Mouse (Mus musculus) midbrain, embryonic 11.5 days (tissue): ENCODE data around the gene Elf5. TPM values are rescaled to one million over a fixed set of nuclear protein-coding genes. Genes with fewer than 3 reads are reported as not detected.

Source experiments
- ATAC-seq: fragments of 200-750 bp; cut with Nextera tagmentation; 2 replicates; pipeline ENCODE4 v1.8.0; 2017; ENCODE audit warnings: moderate TSS enrichment, moderate library complexity; ENCODE audit not compliant: low FRiP score
- DNase-seq: peaks from one replicate; pipeline ENCODE4 v3.0.0; 2015; ENCODE audit warnings: low spot score; ENCODE audit errors: missing footprints
- H3K27ac ChIP-seq: fragments of 300-500 bp; sonication (generic); 2 replicates; pipeline ENCODE4 v1.5.1; 2014; ENCODE audit warnings: low read depth, low read length
- H3K27me3 ChIP-seq: fragments of 300-500 bp; sonication (generic); 2 replicates; pipeline ENCODE4 v1.6.1; 2014; ENCODE audit warnings: mild to moderate bottlenecking, low read length, moderate library complexity, mixed read lengths; ENCODE audit not compliant: control insufficient read depth, insufficient read depth
- H3K36me3 ChIP-seq: fragments of 300-500 bp; sonication (generic); 2 replicates; pipeline ENCODE4 v1.6.1; 2014; ENCODE audit warnings: mild to moderate bottlenecking, low read length, moderate library complexity, mixed read lengths; ENCODE audit not compliant: control insufficient read depth, insufficient read depth
- H3K4me1 ChIP-seq: fragments of 300-500 bp; sonication (generic); 2 replicates; pipeline ENCODE4 v1.6.1; 2014; ENCODE audit warnings: low read length; ENCODE audit not compliant: control insufficient read depth, insufficient read depth
- H3K4me2 ChIP-seq: fragments of 300-500 bp; sonication (generic); 2 replicates; pipeline ENCODE4 v1.6.1; 2014; ENCODE audit warnings: mild to moderate bottlenecking, moderate library complexity
- H3K4me3 ChIP-seq: fragments of 300-500 bp; sonication (generic); 2 replicates; pipeline ENCODE4 v1.5.1; 2014; ENCODE audit warnings: low read depth, low read length
- H3K9ac ChIP-seq: fragments of 300-500 bp; sonication (generic); 2 replicates; pipeline ENCODE4 v1.6.1; 2014; ENCODE audit warnings: low read length
- H3K9me3 ChIP-seq: fragments of 300-500 bp; sonication (generic); 2 replicates; pipeline ENCODE4 v1.6.1; 2016; ENCODE audit warnings: low read length; ENCODE audit not compliant: control insufficient read depth
- WGBS: fragments of 180-500 bp; shearing (Covaris S2); extraction: QIAGEN DNeasy Blood & Tissue Kit; methylation state at CpG from one replicate; pipeline ENCODE4 v1.1.7; 2014; 5-methylcytosine and 5-hydroxymethylcytosine counted together
- polyA plus RNA-seq: library from polyadenylated mRNA; unstranded; fragments of >200 nt; fragmentation: Nextera tagmentation; extraction: Ambion mirVana; gene quantifications from 2 replicates; pipeline ENCODE4 v1.2.1, GENCODE M21; 2014

Elf5 gene
- not detected in 2 replicates for polyA plus RNA-seq

GRCm38 (mm10) chr2:103411348-103411747 lies at the start of gene Elf5:
Gene Elf5, plus strand, starts transcription at chr2:103411688.
- Histone ChIP-seq H3K9me3 (no peaks in the 10 kb centered on the region), H3K4me1 (no peaks in the 10 kb centered on the region), H3K27me3 (no peaks in the 10 kb centered on the region), H3K4me3 (no peak within 1 kb of the TSS), H3K36me3 (no peaks in the 10 kb centered on the region), H3K9ac (no peak within 1 kb of the TSS), H3K27ac (no peak within 1 kb of the TSS), H3K4me2 (no peak within 1 kb of the TSS)
- ATAC-seq (no peak), DNase-seq (no peak)
- 85% methylated on average over 6 of the region's 6 CpGs for WGBS

- Histone ChIP-seq H3K36me3 (no peaks in the 10 kb centered on the region), H3K4me1 (no peaks in the 10 kb centered on the region), H3K9ac (no peak overlapping the region), H3K27ac (no peak overlapping the region), H3K4me3 (no peak overlapping the region), H3K9me3 (no peaks in the 10 kb centered on the region), H3K27me3 (no peaks in the 10 kb centered on the region), H3K4me2 (no peak overlapping the region)
- 73% methylated on average over 5 of the region's 5 CpGs for WGBS
- ATAC-seq (no peak), DNase-seq (no peak)
Observed at GRCm38 (mm10) chr2:103372541-103372940, 38.9 kb upstream of the Elf5 start.

- no peak for DNase-seq
- Histone ChIP-seq H3K4me2 (no peak overlapping the region), H3K9me3 (no peaks in the 10 kb centered on the region), H3K4me3 (no peak overlapping the region), H3K36me3 (no peaks in the 10 kb centered on the region), H3K4me1 (no peaks in the 10 kb centered on the region), H3K27ac (no peak overlapping the region), H3K9ac (no peak overlapping the region), H3K27me3 (no peaks in the 10 kb centered on the region)
- WGBS = 85% methylated on average over 9 of the region's 9 CpGs
- no peak for ATAC-seq
Observed at GRCm38 (mm10) chr2:103379502-103380160, 31.9 kb upstream of the Elf5 start.

GRCm38 (mm10) chr2:103382174-103382573 lies 29.3 kb upstream of the Elf5 start:
- Histone ChIP-seq H3K4me2 (no peak overlapping the region), H3K4me1 (no peaks in the 10 kb centered on the region), H3K36me3 (no peaks in the 10 kb centered on the region), H3K27ac (no peak overlapping the region), H3K27me3 (no peaks in the 10 kb centered on the region), H3K9me3 (no peaks in the 10 kb centered on the region), H3K9ac (no peak overlapping the region), H3K4me3 (no peak overlapping the region)
- no peak for DNase-seq
- WGBS = 71% methylated on average over 2 of the region's 2 CpGs
- no peak for ATAC-seq

GRCm38 (mm10) chr2:103387881-103388280 lies 23.6 kb upstream of the Elf5 start:
- H3K4me3 ChIP-seq = no peak overlapping the region
- no peaks in the 10 kb centered on the region for H3K27me3 ChIP-seq
- H3K36me3 ChIP-seq = no peaks in the 10 kb centered on the region
- no peaks in the 10 kb centered on the region for H3K9me3 ChIP-seq
- H3K9ac ChIP-seq = no peak overlapping the region
- no peak for DNase-seq
- ATAC-seq = no peak
- no peak overlapping the region for H3K27ac ChIP-seq
- H3K4me1 ChIP-seq = no peaks in the 10 kb centered on the region; the same call in 1 of the 2 replicates
- H3K4me2 ChIP-seq = no peak overlapping the region
- 75% methylated on average over 1 of the region's 1 CpGs for WGBS

GRCm38 (mm10) chr2:103388311-103388710 lies 23.2 kb upstream of the Elf5 start:
- no peak overlapping the region for H3K4me2 ChIP-seq
- H3K27ac ChIP-seq = no peak overlapping the region
- H3K27me3 ChIP-seq = no peaks in the 10 kb centered on the region
- WGBS = 90% methylated on average over 1 of the region's 1 CpGs
- H3K9me3 ChIP-seq = no peaks in the 10 kb centered on the region
- H3K36me3 ChIP-seq = no peaks in the 10 kb centered on the region
- no peak overlapping the region for H3K9ac ChIP-seq
- ATAC-seq (no peak), DNase-seq (no peak)
- H3K4me1 ChIP-seq = no peaks in the 10 kb centered on the region; the same call in 1 of the 2 replicates
- H3K4me3 ChIP-seq = no peak overlapping the region

GRCm38 (mm10) chr2:103390086-103390988 lies 21.2 kb upstream of the Elf5 start:
- H3K9me3 ChIP-seq = no peaks in the 10 kb centered on the region
- H3K4me2 ChIP-seq = no peak overlapping the region
- no peaks in the 10 kb centered on the region for H3K27me3 ChIP-seq
- 43% methylated on average over 4 of the region's 4 CpGs for WGBS
- DNase-seq (no peak), ATAC-seq (peak; percentile 58; the same call in 1 of the 2 replicates)
- H3K4me3 ChIP-seq = no peak overlapping the region
- H3K4me1 ChIP-seq = no peaks in the 10 kb centered on the region; the same call in 1 of the 2 replicates
- no peak overlapping the region for H3K27ac ChIP-seq
- H3K36me3 ChIP-seq = no peaks in the 10 kb centered on the region
- H3K9ac ChIP-seq = no peak overlapping the region

GRCm38 (mm10) chr2:103391626-103392025 lies 19.9 kb upstream of the Elf5 start:
- H3K9me3 ChIP-seq = no peaks in the 10 kb centered on the region
- 95% methylated on average over 3 of the region's 4 CpGs for WGBS
- no peak overlapping the region for H3K4me2 ChIP-seq
- no peak overlapping the region for H3K27ac ChIP-seq
- no peaks in the 10 kb centered on the region for H3K27me3 ChIP-seq
- no peaks in the 10 kb centered on the region; the same call in 1 of the 2 replicates for H3K4me1 ChIP-seq
- no peak overlapping the region for H3K4me3 ChIP-seq
- DNase-seq (no peak), ATAC-seq (no peak)
- H3K36me3 ChIP-seq = no peaks in the 10 kb centered on the region
- H3K9ac ChIP-seq = no peak overlapping the region

- no peak for ATAC-seq
- Histone ChIP-seq H3K9ac (no peak overlapping the region), H3K4me2 (no peak overlapping the region), H3K27ac (no peak overlapping the region), H3K27me3 (no peaks in the 10 kb centered on the region), H3K4me1 (no peaks in the 10 kb centered on the region), H3K4me3 (no peak overlapping the region), H3K36me3 (no peaks in the 10 kb centered on the region), H3K9me3 (no peaks in the 10 kb centered on the region)
- WGBS = 69% methylated on average over 6 of the region's 6 CpGs
- DNase-seq = no peak
Observed at GRCm38 (mm10) chr2:103398110-103398509, 13.4 kb upstream of the Elf5 start.
